Mouse (Mus musculus): Measurements from ENCODE around the gene Mtcl1.
"Not testable (repeated sequence)": the region's sequence is repeated elsewhere in the genome, so short reads cannot be mapped to it uniquely, and the experiment has no call there.

Gene Mtcl1

GRCm38 (mm10) chr17:66448421-66449405 is 837 bp downstream of the Mtcl1 start:
- peak; percentile 25 to 33 for DNase-seq (ENCODE audit: low spot score in 2 of 2)

GRCm38 (mm10) chr17:66447978-66448377 is 1.6 kb downstream of the Mtcl1 start:
- peak in 1 of 2 experiments; percentile 8 for DNase-seq (ENCODE audit: low spot score in 2 of 2)

- DNase-seq (ENCODE audit: low spot score in 2 of 2) = no peak
These were observed 2.6 kb downstream of the Mtcl1 start for GRCm38 (mm10) chr17:66447007-66447312.

GRCm38 (mm10) chr17:66446196-66447006 is 3.1 kb downstream of the Mtcl1 start:
- DNase-seq (ENCODE audit: low spot score in 2 of 2) = no peak

- DNase-seq (ENCODE audit: low spot score in 2 of 2) = no peak
These were observed 5.4 kb downstream of the Mtcl1 start for GRCm38 (mm10) chr17:66444059-66444700.

GRCm38 (mm10) chr17:66439888-66440287 is 9.7 kb downstream of the Mtcl1 start:
- DNase-seq (ENCODE audit: low spot score in 2 of 2) = no peak

- no peak for DNase-seq (ENCODE audit: low spot score in 2 of 2)
These were observed 10.3 kb downstream of the Mtcl1 start for GRCm38 (mm10) chr17:66439051-66439753.

- no peak for DNase-seq (ENCODE audit: low spot score in 2 of 2)
These were observed 11.4 kb downstream of the Mtcl1 start for GRCm38 (mm10) chr17:66438137-66438536.

- DNase-seq (ENCODE audit: low spot score in 2 of 2) = no peak
These were observed 12.7 kb downstream of the Mtcl1 start for GRCm38 (mm10) chr17:66436811-66437210.

- DNase-seq (ENCODE audit: low spot score in 2 of 2) = no peak
These were observed 13.6 kb downstream of the Mtcl1 start for GRCm38 (mm10) chr17:66435982-66436381.

- no peak for DNase-seq (ENCODE audit: low spot score in 2 of 2)
These were observed 14.5 kb downstream of the Mtcl1 start for GRCm38 (mm10) chr17:66435007-66435406.

GRCm38 (mm10) chr17:66434566-66434965 is 15.0 kb downstream of the Mtcl1 start:
- no peak for DNase-seq (ENCODE audit: low spot score in 2 of 2)

- not testable (repeated sequence) for DNase-seq (ENCODE audit: low spot score in 2 of 2)
These were observed 24.9 kb downstream of the Mtcl1 start for GRCm38 (mm10) chr17:66424601-66425000.

GRCm38 (mm10) chr17:66419421-66419820 is 30.1 kb downstream of the Mtcl1 start:
- DNase-seq (ENCODE audit: low spot score in 2 of 2) = no peak

GRCm38 (mm10) chr17:66417748-66418147 is 31.8 kb downstream of the Mtcl1 start:
- DNase-seq (ENCODE audit: low spot score in 2 of 2) = no peak

GRCm38 (mm10) chr17:66417329-66417728 is 32.2 kb downstream of the Mtcl1 start:
- DNase-seq (ENCODE audit: low spot score in 2 of 2) = no peak

- no peak for DNase-seq (ENCODE audit: low spot score in 2 of 2)
These were observed 32.7 kb downstream of the Mtcl1 start for GRCm38 (mm10) chr17:66416841-66417313.

GRCm38 (mm10) chr17:66416436-66416835 is 33.1 kb downstream of the Mtcl1 start:
- DNase-seq (ENCODE audit: low spot score in 2 of 2) = no peak

GRCm38 (mm10) chr17:66414331-66414730 is 35.2 kb downstream of the Mtcl1 start:
- no peak for DNase-seq (ENCODE audit: low spot score in 2 of 2)

GRCm38 (mm10) chr17:66412155-66412970 is 37.2 kb downstream of the Mtcl1 start:
- DNase-seq (ENCODE audit: low spot score in 2 of 2) = no peak
